Mouse (Mus musculus): ENCODE data around the gene Zbtb9.

Zbtb9 gene

DNA sequence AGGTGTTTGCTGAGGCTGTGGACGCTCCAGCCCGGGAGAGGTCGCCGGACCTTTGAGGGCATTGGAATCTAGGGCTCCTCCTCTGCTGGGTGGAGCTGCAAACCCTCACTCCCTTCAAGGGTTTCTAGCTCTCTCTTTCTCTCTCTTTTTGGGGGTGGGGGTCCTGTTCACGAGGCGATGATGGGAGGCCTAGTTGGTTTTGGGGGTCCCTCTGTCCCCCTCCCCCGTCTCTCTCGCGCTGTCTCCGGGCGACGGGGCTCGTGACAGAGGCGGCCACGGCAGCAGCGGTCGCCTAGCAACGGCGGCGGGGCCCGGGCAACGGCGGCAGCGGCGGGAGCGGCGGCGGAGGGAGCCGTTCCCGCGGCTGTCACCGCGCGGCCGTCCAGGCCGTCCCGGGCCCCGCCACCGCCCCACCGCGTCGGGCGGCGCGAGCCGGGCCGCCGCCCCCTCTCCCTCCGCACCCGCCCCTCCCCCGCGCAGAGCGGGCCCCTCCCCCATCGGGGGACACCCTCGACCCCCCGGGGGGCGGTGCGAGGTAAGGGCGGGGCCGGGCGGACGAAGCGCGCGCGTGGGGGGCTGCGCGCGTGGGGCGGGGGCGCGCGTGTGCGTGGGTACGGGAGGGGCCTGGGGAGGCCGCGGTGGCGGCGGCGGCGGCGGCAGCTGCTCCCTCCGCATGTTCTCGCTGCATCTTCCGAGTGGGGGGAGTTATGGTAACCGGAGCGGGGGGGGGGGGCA lies 24.5 kb upstream of the Zbtb9 start:
- no peak for DNase-seq

DNA sequence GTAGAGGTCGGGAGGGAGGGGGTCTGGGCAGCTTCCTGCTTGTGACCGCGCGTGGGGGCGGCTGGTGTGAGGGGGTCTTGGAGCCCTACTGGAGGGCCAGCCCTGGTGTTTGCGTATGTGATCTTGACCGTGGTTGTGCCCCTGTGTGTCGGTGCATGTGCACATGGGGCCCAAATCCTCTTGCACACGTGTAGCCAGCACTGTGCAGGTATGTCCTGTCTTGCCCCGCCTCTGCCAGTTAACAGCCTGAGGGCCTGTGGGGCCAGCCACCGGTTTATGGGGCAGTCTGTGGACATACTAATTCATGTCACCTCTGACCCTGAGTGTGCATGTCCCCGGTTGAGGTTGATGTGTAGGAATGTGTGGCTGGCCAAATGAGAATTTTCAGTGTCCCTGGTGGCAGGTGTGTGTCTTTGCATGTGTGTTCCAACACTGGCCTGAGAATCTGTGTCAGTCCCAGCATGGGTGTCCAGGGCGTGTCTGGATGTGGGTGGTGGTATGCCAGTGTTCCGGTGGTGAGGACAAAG lies 23.9 kb upstream of the Zbtb9 start:
- DNase-seq: no peak

DNA sequence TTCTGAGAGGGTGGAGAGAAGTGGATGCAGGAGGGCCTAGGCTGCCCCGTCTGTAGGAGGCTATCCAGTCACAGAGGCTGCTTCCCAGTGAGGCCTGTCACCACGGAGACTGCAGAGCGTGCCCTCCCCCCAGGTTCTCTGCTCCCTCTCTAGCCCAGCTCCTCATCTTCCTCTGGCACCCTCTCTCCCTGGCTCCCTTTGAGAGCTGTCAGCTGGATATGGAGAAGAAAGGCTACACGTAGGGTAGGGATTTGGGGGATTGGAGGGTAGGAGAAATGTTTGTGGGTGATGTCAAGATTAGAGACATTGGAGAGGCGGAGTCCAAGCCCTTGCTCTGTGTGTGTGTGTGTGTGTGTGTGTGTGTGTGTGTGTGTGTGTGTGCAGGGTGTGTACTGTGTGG lies 23.1 kb upstream of the Zbtb9 start:
- DNase-seq: no peak

DNA sequence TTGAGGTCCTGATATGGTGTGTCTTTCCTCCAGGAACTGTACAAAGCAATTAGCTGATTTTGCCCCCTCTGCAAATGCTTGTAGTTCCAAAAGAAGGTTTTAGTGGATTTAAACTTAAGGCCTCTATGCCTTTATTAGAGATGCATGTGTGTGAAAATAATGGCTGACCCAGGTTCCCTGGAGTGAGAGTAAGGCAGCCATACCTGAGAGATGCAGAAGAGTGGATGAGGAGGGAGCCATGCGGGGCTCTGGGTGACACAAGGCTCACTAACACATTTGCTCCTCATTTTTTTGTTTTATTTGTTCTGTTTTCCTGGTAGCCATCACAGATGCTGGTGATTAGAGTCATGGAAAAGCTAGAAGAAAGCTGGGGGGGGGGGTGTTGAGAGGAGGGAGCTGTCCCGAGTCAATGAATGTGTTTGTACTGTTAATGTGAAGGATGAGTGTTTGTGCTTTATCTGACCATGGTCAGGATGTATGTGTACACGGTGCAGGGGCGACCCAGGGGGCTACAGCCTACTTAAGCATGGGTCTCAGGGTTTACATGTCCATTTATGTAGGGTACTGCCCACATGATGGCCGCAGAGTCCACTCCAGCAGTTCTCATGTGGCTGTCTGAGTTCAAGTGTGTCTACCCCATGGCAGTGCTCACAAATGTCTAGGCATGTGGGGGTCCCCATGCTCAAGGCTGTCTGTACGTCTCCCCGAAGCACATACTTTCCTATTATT lies 22.2 kb upstream of the Zbtb9 start:
- no peak for DNase-seq

DNA sequence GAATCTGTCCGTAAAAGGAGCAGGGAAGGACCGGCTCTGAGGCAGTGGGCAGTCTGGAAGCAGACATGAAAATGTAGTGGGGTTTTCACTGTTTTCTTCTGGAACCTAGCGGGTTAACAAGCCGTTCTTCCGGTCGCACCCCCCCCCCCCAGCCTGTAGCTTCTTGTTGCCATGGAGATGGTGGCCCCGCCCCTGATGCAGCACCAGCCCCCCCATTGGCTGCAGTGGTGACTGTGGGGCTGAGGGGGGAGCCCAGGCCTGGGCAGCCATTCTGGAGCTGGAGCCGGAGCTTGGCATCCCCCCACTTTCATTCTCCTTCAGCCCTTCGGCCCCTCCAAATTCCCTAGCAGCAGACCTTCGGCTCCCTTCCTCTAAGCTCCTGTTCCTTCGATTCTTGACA lies 21.6 kb upstream of the Zbtb9 start:
- DNase-seq: peak; percentile 89

DNA sequence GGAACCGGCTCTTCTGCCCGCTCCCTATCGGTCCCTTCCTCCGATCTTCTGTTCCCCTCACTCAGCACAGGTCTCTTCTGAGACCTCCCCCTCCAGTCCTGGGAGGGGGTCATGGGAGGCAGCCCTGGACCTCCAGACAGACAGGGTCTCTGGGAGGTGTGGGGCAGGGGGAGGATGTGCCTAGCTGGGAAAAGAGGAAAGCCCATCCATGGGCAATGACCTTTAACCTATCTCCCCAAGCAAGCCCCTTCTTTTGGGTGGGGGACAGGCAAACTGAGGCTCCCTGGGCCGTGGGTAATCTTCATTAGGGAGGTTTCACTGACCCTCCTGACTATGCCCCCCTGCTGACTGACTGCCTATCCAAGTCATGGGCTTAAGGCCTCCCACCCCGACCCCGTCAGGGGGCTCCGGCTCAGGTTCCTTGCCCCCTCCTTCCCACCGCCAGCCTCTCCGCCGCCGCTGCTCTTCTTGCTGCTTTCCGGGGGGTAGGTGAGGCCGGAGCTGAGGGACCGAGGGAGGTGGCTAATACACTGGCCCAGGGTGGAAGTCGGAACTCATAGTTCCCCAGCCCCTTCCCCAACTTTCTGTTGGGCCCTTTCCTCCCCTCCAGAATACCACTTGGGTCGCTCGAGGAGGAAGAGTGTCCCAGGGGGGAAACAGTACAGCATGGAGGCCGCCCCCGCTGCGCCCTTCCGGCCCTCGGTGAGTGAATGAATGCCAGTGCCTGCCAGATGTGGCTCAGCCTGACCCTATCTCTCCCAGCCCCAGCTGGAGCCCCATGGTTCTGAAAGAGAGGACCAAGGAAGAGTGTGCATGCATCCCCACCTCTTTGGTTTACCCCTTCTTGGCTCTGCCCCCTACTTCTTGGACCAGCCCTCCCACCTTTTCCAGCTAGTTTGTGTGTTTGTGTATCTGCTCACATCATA lies 20.8 kb upstream of the Zbtb9 start:
- no peak for DNase-seq

DNA sequence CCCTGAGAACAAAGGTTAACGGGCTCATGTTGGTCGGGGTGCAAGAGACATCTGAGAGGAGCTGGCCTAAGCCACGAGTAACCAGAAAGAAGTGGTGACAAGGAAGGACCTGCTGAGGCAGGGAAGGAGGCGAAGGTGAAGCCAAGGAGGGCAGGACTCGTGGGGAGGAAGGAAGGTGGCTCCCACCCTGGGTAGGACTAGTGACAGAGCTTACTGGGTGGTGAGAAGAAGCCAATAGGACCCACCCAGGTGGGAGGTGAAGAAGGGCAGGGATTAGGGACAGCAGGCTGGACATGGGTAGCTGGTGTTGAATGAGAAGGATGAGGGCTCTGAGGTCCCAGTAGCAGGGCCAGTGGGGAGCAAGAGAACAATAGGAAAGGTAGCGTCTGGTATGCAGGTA lies 19.8 kb upstream of the Zbtb9 start:
- DNase-seq: no peak

DNA sequence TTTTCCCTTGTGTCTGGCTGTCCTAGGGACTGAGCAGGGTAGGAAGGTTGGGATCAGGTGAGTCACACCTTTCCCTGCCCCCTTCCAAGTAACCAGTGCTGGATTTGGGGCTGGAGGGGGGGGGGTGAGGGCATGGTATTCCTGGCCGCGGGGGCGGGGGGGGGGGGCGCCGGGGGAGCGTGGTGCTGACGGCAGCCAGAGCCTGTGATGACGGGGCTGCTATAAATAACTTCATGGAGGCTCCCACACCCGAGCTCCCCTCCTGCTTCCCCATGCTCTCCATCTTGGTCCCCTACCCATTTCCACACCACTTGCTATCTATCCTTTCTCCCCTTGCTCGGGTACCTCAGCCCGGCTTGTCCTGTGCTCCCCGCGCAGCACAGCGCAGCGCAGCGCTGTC lies 19.2 kb upstream of the Zbtb9 start:
- no peak for DNase-seq

DNA sequence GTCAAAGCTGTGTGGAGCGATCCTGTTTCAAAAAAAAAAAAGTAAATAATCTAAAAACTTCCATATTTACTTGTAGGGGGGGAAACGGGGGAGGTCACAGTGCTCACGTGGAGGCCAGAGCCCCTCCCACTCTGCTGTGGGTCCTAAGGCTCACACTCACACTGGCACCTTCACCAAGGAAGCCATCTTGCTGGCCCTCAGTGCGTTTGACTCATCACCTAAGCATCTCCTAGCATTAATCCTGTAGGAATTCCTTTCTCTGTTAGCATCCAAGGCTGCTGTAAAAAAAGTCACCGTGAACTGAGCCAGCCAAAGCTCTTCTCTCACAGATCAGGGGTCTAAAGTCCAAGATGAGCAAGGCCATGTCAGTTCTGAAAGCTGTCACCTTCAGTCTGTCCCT lies 16.7 kb upstream of the Zbtb9 start:
- DNase-seq: no peak

DNA sequence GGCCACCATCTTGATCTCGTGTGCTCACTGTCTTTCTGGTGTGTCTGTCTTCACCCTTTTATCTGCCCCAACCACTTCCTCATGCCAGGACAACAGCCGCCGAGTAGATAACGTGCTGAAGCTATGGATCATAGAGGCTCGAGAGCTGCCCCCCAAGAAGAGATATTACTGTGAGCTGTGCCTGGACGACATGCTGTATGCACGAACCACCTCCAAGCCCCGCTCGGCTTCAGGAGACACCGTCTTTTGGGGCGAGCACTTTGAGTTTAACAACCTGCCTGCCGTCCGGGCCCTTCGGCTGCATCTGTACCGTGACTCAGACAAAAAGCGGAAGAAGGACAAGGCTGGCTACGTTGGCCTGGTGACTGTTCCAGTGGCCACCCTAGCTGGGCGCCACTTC lies 16.1 kb upstream of the Zbtb9 start:
- DNase-seq: no peak

DNA sequence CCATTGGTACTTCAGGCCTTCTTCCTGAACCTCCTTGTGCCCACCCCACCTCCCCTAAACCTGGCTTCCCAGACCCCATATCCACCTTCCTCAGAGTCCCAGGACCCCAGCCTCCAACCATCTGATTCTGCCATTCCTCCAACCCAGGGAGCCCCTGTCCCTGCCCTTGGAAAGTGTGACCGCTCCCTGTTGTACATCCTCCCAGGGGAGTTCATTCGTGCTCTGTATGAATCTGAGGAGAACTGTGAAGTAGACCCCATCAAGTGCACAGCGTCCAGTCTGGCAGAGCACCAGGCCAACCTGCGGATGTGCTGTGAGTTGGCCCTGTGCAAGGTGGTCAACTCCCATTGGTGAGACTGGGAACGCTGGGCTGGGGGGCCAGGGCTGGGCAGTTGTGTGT lies 15.1 kb upstream of the Zbtb9 start:
- DNase-seq: no peak

DNA sequence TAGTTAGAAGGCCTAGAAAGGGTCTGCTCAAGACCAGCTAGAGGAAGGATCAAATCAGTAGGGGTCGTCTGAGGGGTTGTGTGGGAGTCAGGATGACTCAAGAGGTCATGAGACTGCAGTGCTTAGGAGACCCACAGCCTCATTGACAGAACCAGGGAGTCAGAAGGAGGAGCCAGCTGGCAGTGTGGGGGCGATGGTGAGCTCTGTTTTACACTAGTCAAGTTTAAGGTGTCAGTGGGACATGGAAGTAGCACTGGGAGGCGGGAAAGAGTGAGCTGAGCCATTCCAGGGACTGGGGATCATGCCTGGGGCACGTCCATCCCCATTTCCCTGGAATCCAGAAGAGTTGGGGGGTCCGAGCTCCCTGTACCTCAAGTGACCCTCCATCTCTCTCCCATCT lies 14.1 kb upstream of the Zbtb9 start:
- no peak for DNase-seq

DNA sequence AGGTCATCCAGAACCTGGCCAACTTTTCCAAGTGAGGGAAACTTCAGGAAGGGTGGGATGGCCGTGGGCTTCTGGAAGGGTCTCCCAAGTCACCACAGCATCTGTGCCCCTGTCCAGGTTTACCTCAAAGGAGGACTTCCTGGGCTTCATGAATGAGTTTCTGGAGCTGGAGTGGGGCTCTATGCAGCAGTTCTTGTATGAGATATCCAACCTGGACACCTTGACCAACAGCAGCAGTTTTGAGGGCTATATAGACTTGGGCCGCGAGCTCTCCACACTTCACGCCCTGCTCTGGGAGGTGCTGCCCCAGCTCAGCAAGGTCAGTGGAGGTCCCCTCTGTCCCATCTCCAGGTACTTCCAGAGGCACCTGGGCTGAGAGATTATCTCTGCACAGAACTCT lies 13.2 kb upstream of the Zbtb9 start:
- no peak for DNase-seq

DNA sequence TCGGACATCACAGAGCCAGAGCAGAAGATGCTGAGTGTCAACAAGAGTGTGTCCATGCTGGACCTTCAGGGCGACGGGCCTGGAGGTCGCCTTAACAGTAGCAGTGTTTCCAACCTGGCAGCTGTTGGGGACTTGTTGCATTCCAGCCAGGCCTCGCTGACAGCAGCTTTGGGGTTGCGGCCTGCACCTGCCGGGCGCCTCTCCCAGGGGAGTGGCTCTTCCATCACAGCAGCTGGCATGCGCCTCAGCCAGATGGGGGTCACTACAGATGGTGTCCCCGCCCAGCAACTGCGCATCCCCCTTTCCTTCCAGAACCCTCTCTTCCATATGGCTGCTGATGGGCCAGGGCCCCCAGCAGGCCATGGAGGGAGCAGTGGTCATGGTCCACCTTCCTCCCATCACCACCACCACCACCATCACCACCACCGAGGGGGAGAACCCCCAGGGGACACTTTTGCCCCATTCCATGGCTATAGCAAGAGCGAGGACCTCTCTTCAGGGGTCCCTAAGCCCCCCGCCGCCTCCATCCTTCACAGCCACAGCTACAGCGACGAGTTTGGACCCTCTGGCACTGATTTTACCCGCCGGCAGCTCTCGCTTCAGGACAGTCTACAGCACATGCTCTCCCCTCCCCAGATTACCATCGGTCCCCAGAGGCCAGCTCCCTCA lies 11.3 kb upstream of the Zbtb9 start:
- no peak for DNase-seq

DNA sequence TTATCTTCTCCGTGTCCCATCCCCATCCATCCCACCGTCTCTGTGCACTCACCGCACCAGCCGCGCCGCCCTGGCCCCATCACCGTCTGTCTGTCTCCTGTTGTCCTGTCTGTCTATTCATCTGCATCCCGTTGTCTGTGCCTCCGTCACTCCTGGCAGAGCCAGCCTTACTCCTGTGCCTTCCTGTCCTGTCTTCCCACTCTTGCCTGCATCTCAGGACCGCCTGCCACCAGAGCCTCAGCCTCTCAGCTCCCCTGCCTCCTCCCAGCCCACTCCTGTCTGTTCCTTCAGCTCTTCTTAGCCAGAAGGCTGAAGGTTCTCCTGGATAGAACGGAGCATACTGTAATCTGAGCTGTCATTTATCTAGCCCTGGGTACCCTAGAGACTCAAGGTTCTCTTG lies 6.0 kb upstream of the Zbtb9 start:
- no peak for DNase-seq

DNA sequence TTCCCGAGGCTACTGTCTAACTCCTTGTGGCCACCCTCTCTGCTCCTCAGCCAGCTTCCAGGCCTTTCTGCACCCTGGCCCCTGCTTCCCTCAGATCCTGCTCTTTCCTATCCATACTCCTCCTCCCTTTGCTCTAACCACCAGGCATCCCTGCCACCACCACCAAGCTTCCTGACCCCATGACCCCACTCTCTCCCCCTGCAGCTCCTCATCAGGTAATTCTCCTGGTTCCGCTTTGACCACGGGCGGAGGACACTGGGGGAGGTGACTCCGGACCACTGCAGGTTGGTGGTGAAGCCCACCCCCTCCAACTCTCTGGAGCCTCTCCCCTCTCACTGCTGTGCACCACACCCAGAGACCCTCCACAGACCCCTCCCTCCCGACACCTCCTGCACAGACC lies 5.5 kb upstream of the Zbtb9 start:
- no peak for DNase-seq

DNA sequence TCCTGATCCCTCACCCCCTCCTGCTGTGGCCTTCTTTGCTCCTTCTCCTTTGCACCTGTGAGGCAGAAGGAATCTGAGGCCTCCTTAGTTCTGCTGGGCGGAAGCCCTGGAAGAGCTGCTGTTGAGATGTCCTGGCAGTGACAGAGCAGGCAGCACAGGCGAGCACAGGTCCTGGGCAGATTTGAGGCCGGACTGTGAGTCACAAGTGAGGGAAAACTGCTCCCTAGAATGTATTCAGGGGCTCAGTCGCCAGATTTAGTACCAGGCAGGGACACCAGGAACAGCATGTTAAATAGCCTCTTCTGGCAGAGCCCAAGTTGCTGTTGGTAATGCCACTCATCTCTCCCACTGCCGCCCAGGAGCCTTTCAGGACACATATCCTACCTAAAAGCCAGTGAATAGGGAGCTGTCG lies 4.8 kb upstream of the Zbtb9 start:
- no peak for DNase-seq

DNA sequence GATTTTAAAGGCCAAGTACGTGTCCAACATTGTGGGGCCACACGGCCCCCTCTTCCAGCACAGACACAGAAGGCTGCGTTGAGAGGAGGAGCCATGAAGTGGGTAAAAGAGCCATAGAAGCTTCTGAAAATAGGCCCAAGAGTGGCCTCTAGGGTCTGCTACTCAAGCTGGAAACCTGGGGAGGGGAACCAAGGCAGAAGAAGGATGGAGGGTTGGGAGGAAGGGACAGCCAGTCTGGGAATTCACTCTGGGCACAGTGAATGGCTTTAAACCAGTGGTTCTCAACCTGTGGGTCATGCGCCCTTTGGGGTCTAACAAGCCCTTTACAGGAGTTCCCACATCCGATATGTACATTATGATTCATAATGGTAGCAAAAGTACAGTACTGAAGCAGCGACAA lies 3.7 kb upstream of the Zbtb9 start:
- no peak for DNase-seq

DNA sequence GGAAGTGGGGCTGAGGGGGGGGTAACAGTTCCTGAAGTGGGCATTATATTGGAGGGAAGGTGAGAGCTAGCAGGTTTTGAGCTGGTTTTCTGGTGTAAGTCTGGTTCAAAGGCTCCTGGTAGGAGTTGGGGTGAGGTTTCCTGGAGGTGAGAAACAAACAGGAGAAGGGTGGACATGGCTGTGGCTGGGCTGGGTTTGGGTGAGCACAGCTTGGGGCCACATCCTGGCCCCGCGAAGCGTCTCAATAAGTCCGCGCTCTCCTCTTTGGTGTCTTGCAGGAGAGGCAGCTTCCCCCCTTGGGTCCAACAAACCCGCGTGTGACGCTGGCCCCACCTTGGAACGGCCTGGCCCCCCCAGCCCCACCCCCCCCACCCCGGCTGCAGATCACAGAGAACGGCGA lies 2.7 kb upstream of the Zbtb9 start:
- no peak for DNase-seq

DNA sequence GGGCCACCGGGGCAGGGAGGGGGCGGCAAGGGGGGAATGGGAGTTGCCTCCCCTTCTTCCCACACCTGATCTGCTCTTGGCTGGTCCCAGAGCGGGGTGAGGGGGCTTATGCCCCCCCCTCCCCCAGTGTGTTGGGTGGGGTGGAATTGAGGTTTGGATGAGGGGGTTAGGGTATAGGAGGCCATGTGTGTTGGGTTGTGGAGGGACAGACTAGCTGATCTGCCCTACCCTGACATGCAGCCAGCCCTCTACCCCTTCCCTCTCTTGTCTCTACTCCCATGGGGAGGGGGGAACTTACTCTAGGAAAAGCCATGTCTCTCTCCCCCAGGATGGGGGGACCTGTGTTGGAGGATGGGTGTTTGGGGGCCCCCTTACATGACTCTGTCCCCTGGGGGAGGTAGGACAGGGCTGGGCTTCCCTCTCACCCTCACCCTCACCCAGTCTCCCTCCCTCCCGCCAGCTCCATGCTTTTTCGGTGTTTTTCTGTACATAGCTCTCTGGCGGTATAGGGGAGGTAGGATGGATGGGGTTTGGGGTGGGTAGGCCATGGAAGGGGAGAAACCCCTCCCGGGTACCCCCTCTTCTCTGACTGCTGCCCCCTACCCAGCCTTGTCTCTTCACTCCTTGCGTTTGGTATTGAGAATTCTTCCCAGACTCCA lies 1.6 kb upstream of the Zbtb9 start:
- DNase-seq: no peak

DNA sequence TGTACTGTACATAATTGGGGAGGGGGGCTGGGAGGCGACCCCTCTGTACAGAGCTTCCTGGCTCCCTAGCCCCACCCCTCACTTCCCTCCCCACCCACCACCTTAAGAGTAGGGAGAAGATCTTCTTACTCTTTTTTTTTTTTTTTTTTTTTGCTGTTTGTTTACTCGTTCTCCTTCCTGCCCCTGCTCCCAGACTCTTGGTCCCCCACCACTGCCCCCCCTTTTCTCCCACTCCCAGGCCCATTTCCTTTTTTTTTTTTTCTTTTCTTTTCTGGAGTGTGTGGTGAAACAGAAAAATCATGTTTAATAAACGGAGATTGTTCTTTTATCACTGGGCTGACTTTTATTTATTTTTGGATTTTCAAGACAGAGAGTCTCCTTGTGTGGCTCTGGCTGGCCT lies 860 bp upstream of the Zbtb9 start:
- DNase-seq: no peak

DNA sequence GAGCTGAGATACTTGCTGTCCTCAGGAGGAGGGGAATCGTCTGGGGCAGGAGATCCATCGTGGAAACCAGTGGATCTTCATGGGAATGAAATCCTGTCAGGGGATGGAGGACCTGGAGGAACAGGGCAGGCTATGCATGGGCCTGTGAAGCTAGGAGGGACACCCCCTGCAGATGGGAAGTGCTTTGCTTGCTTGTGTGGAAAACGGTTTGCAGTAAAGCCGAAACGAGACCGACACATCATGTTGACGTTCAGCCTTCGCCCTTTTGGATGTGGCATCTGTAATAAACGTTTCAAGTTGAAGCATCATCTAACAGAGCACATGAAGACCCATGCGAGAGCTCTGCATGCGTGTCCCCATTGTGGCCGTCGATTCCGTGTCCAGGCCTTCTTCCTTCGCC lies 1.6 kb downstream of the Zbtb9 start:
- no peak for DNase-seq

Data from layer of hippocampus, adult 9-11 months (tissue).